Comparison of ENCODE assay signal across 29 mouse cellular contexts in the genomic region with DNA sequence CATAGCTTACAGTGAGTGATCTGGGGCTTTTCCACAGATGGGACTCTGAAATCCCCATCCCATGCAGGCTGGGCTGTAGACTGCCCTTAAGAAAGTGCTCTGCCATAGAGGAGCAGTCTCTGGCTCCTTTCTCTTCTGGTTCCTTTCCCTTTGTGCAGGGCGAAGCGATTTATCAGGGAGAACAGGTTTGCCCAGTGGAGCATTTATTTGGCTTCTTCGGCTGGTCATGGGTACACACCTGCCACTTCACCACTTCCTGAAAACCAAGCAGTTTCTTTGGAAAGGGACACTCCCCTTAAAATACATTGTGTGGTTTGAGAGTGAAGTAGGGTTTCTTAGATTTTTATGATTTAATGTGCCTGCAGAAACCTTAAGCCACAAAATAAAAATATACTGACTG.
DNase-seq lines count a peak whose midpoint lies in the region; ATAC-seq and TF ChIP-seq lines count a peak whose summit lies in the region.
"Had no signal": no experiment of that assay in that cellular context is flagged by ENCODE, and none has a peak within 500 bp of the region (broad histone marks: within the 10 kb centered on the region; RNA-seq: fewer than 3 reads in every experiment).

No protein-coding gene starts in this region.

- peaks cover 30% of the 10 kb centered on the region for H3K4me1 ChIP-seq in lung, embryonic 15.5 days
- H3K4me1 ChIP-seq in lung, adult 2 months (ENCODE audit: control insufficient read depth, insufficient read depth, low read length) = peaks cover 6% of the 10 kb centered on the region; the same call in 1 of the 2 replicates
- 0 out of 2 replicates have a peak, but pooled peaks cover 3% of the 10 kb centered on the region for H3K4me1 ChIP-seq in stomach, embryonic 16.5 days (ENCODE audit: control insufficient read depth, insufficient read depth, low read length)
- H3K4me1 ChIP-seq: embryonic facial prominence, embryonic 12.5 days; heart, embryonic 13.5 days; limb, embryonic 15.5 days; liver, embryonic 13.5 days had no signal

- H3K36me3 ChIP-seq in lung, embryonic 15.5 days = no peaks in the 10 kb centered on the region
- no peaks in the 10 kb centered on the region for H3K36me3 ChIP-seq in stomach, embryonic 16.5 days (ENCODE audit: control insufficient read depth, insufficient read depth, low read length)
- H3K36me3 ChIP-seq: embryonic facial prominence, embryonic 12.5 days; heart, embryonic 13.5 days; hindbrain, embryonic 10.5 days; limb, embryonic 10.5 days; limb, embryonic 15.5 days; liver, embryonic 13.5 days had no signal

- TF ChIP-seq POLR2A in lung, adult 2 months (IDR thresholded peaks at IDR 0.05; ENCODE audit: borderline replicate concordance, extremely low read depth, low read depth, low read length) = no peak

- H3K9ac ChIP-seq in lung, embryonic 15.5 days = no peak overlapping the region
- no peak overlapping the region for H3K9ac ChIP-seq in stomach, embryonic 16.5 days (ENCODE audit: low read length)
- H3K9ac ChIP-seq: embryonic facial prominence, embryonic 12.5 days; heart, embryonic 13.5 days; limb, embryonic 15.5 days; liver, embryonic 13.5 days had no signal

- no peak overlapping the region for H3K4me3 ChIP-seq in lung, embryonic 15.5 days
- no peak overlapping the region for H3K4me3 ChIP-seq in lung, adult 2 months (replicated peaks; ENCODE audit: extremely low read depth, low read depth, low read length)
- no peak overlapping the region for H3K4me3 ChIP-seq in stomach, embryonic 16.5 days (replicated peaks; ENCODE audit: low read length)
- H3K4me3 ChIP-seq: embryonic facial prominence, embryonic 12.5 days; gastrocnemius, adult 2 months; heart, embryonic 13.5 days; hindbrain, embryonic 10.5 days; limb, embryonic 10.5 days; limb, embryonic 15.5 days; liver, embryonic 13.5 days had no signal

- no peaks in the 10 kb centered on the region for H3K9me3 ChIP-seq in lung, embryonic 15.5 days
- no peaks in the 10 kb centered on the region for H3K9me3 ChIP-seq in stomach, embryonic 16.5 days (replicated peaks; ENCODE audit: control insufficient read depth, low read length)
- H3K9me3 ChIP-seq: embryonic facial prominence, embryonic 12.5 days; heart, embryonic 13.5 days; hindbrain, embryonic 10.5 days; limb, embryonic 10.5 days; limb, embryonic 15.5 days; liver, embryonic 13.5 days had no signal

- 54% methylated on average over 3 of the region's 3 CpGs for WGBS in lung, embryonic 15.5 days
- WGBS in lung, adult 2 months = 61% methylated on average over 3 of the region's 3 CpGs
- 49% methylated on average over 3 of the region's 3 CpGs for WGBS in large intestine, adult 2 months
- 48% methylated on average over 3 of the region's 3 CpGs for WGBS in stomach, embryonic 16.5 days

- no peak overlapping the region for H3K4me2 ChIP-seq in lung, embryonic 15.5 days
- no peak overlapping the region for H3K4me2 ChIP-seq in stomach, embryonic 16.5 days (ENCODE audit: low read depth, low read length)
- H3K4me2 ChIP-seq: embryonic facial prominence, embryonic 12.5 days; heart, embryonic 13.5 days; limb, embryonic 15.5 days; liver, embryonic 13.5 days had no signal

- peak overlapping the region; percentile 86 for H3K27ac ChIP-seq in lung, embryonic 15.5 days
- peak overlapping the region; percentile 89 for H3K27ac ChIP-seq in stomach, embryonic 16.5 days (ENCODE audit: low read length)
- H3K27ac ChIP-seq: embryonic facial prominence, embryonic 12.5 days; heart, embryonic 13.5 days; hindbrain, embryonic 10.5 days; limb, embryonic 10.5 days; limb, embryonic 15.5 days; liver, embryonic 13.5 days; macrophage had no signal

- DNase-seq in lung, adult 2 months = no peak
- peak; percentile 78 for DNase-seq in large intestine, adult 2 months (ENCODE audit: low read depth, low spot score)
- DNase-seq in lung, postnatal 25 days (ENCODE audit: low spot score) = peak; percentile 71
- DNase-seq in gastrocnemius, postnatal 10 days = no peak
- DNase-seq in embryo, embryonic 11 days = no peak
- DNase-seq: adrenal gland, adult 8-10 months; B cell, adult 2 months; cerebellum, adult 8-10 months; cerebellum, postnatal 25 days; gastrocnemius, adult 2 months; heart, postnatal 10 days; kidney, adult 18-20 months; kidney, postnatal 36 days; layer of hippocampus, postnatal 36 days; liver, embryonic 13.5 days; midbrain, embryonic 14.5 days; retina, postnatal 1 day; right cerebral cortex, postnatal 14 days had no signal

- ATAC-seq in lung, embryonic 15.5 days (ENCODE audit: borderline replicate concordance, extremely low read depth, low FRiP score, low TSS enrichment) = peak; percentile 76; the same call in 1 of the 2 replicates
- ATAC-seq in stomach, embryonic 16.5 days (ENCODE audit: insufficient read depth, low FRiP score) = peak; percentile 93
- ATAC-seq: activated CD4-positive, CD25-positive, alpha-beta regulatory T cell, adult 4 months; forebrain, embryonic 16.5 days; hindbrain, embryonic 16.5 days had no signal

- no peaks in the 10 kb centered on the region for H3K27me3 ChIP-seq in lung, embryonic 15.5 days
- H3K27me3 ChIP-seq in stomach, embryonic 16.5 days (ENCODE audit: control insufficient read depth, insufficient read depth, low read length) = no peaks in the 10 kb centered on the region
- H3K27me3 ChIP-seq: embryonic facial prominence, embryonic 12.5 days; heart, embryonic 13.5 days; limb, embryonic 15.5 days; liver, embryonic 13.5 days had no signal

- TF ChIP-seq CTCF in lung, adult 2 months (IDR thresholded peaks at IDR 0.05; ENCODE audit: insufficient read depth, low read length) = no peak

Comparison
In these comparisons a context has a peak if more than half of its experiments do, and no peak if none do; other contexts are left out.
1. DNase-seq: peak in large intestine, adult 2 months (single experiment) and lung, postnatal 25 days (single experiment); none in lung, adult 2 months (single experiment), gastrocnemius, postnatal 10 days (single experiment) and embryo, embryonic 11 days (single experiment).